Mouse (Mus musculus): Measurements from ENCODE around the gene Rab3gap1. TPM values are rescaled to one million over a fixed set of nuclear protein-coding genes. Genes with fewer than 3 reads are reported as not detected.

Gene Rab3gap1
- total and polyA plus RNA-seq, 2 experiments = 11.9 to 26.0 TPM

GRCm38 (mm10) chr1:127985391-127985790 lies 116.8 kb downstream of the Rab3gap1 start:
- no peaks in the 10 kb centered on the region for H3K79me2 ChIP-seq (ENCODE audit: control insufficient read depth, insufficient read depth, low read length)
- H3K4me1 ChIP-seq (ENCODE audit: control insufficient read depth, insufficient read depth, low read length) = peaks cover 7% of the 10 kb centered on the region; the same call in 1 of the 2 replicates
- TF ChIP-seq POLR2A (IDR thresholded peaks at IDR 0.05; ENCODE audit: extremely low read depth, insufficient read depth, low read length) (no peak), CTCF (IDR thresholded peaks at IDR 0.05; ENCODE audit: low read depth, low read length) (no peak)
- no peaks in the 10 kb centered on the region for H3K27me3 ChIP-seq (ENCODE audit: control insufficient read depth, insufficient read depth, low read length)
- no peak overlapping the region for H3K9ac ChIP-seq (ENCODE audit: low read depth, low read length)
- DNase-seq (ENCODE audit: extremely low read depth, low read depth, low spot score) = no peak
- no peak overlapping the region for H3K27ac ChIP-seq (replicated peaks; ENCODE audit: insufficient read depth, low read depth, low read length)
- H3K4me3 ChIP-seq (ENCODE audit: insufficient read depth, low read depth, low read length) = no peak overlapping the region
- 90% methylated on average over 3 of the region's 3 CpGs for WGBS
- no peaks in the 10 kb centered on the region for H3K36me3 ChIP-seq (ENCODE audit: control insufficient read depth, insufficient read depth, low read length)

DNA sequence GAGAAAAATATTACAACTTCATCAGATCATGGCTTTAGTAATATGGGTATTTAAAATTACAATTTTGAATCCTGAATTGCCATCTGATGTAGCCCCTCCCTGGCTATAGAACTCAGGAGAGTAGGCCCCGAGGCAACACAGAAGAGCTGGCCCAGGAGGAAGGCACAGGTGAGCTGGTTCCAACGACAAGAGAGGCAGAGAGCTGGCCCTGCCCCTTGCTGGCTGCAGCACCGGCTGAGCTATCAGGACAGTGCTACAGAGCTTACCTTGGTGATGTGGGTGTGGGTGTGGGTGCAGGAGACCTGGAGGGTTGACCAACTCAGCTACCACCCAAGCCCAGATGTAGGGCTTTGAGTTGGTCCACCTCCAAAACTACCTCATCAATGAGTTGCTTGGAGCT lies 119.7 kb downstream of the Rab3gap1 start:
- WGBS = 77% methylated on average over 3 of the region's 3 CpGs

DNA sequence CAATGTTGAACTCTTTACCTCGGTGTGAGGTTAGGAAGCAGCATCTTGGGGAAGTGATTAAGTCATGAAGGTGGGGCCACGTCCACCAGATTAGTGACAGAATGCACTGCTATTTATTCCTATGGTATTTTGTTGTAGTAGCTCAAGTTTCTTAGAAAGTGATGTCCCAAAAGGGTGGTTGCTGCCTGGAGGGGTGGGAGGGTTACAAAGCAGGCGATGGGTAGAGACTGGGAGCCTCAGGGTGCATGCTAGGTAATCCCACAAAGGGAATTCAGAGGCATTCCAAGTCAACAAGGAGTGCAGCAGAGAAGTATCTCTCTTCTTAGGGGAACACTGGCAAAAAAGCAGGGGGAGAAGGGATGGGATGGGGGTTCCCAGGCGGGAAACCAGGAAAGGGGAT lies 120.8 kb downstream of the Rab3gap1 start:
- Histone ChIP-seq H3K4me3 (ENCODE audit: insufficient read depth, low read depth, low read length) (no peak overlapping the region), H3K9ac (ENCODE audit: low read depth, low read length) (no peak overlapping the region), H3K36me3 (ENCODE audit: control insufficient read depth, insufficient read depth, low read length) (no peaks in the 10 kb centered on the region), H3K27ac (replicated peaks; ENCODE audit: insufficient read depth, low read depth, low read length) (no peak overlapping the region), H3K27me3 (ENCODE audit: control insufficient read depth, insufficient read depth, low read length) (no peaks in the 10 kb centered on the region), H3K4me1 (ENCODE audit: control insufficient read depth, insufficient read depth, low read length) (peaks cover 7% of the 10 kb centered on the region; the same call in 1 of the 2 replicates), H3K79me2 (ENCODE audit: control insufficient read depth, insufficient read depth, low read length) (no peaks in the 10 kb centered on the region)
- no peak for TF ChIP-seq CTCF (IDR thresholded peaks at IDR 0.05; ENCODE audit: low read depth, low read length)
- TF ChIP-seq POLR2A (IDR thresholded peaks at IDR 0.05; ENCODE audit: extremely low read depth, insufficient read depth, low read length) = no peak
- DNase-seq (ENCODE audit: extremely low read depth, low read depth, low spot score) = no peak
- 78% methylated on average over 4 of the region's 4 CpGs for WGBS

More for the DNA sequence above, 119.7 kb downstream of the Rab3gap1 start:
- Histone ChIP-seq H3K27me3 (ENCODE audit: control insufficient read depth, insufficient read depth, low read length) (no peaks in the 10 kb centered on the region), H3K9ac (ENCODE audit: low read depth, low read length) (no peak overlapping the region), H3K4me3 (ENCODE audit: insufficient read depth, low read depth, low read length) (no peak overlapping the region), H3K27ac (replicated peaks; ENCODE audit: insufficient read depth, low read depth, low read length) (no peak overlapping the region), H3K79me2 (ENCODE audit: control insufficient read depth, insufficient read depth, low read length) (no peaks in the 10 kb centered on the region), H3K36me3 (ENCODE audit: control insufficient read depth, insufficient read depth, low read length) (no peaks in the 10 kb centered on the region), H3K4me1 (ENCODE audit: control insufficient read depth, insufficient read depth, low read length) (peaks cover 7% of the 10 kb centered on the region; the same call in 1 of the 2 replicates)
- no peak for DNase-seq (ENCODE audit: extremely low read depth, low read depth, low spot score)
- no peak for TF ChIP-seq POLR2A (IDR thresholded peaks at IDR 0.05; ENCODE audit: extremely low read depth, insufficient read depth, low read length)
- no peak for TF ChIP-seq CTCF (IDR thresholded peaks at IDR 0.05; ENCODE audit: low read depth, low read length)

DNA sequence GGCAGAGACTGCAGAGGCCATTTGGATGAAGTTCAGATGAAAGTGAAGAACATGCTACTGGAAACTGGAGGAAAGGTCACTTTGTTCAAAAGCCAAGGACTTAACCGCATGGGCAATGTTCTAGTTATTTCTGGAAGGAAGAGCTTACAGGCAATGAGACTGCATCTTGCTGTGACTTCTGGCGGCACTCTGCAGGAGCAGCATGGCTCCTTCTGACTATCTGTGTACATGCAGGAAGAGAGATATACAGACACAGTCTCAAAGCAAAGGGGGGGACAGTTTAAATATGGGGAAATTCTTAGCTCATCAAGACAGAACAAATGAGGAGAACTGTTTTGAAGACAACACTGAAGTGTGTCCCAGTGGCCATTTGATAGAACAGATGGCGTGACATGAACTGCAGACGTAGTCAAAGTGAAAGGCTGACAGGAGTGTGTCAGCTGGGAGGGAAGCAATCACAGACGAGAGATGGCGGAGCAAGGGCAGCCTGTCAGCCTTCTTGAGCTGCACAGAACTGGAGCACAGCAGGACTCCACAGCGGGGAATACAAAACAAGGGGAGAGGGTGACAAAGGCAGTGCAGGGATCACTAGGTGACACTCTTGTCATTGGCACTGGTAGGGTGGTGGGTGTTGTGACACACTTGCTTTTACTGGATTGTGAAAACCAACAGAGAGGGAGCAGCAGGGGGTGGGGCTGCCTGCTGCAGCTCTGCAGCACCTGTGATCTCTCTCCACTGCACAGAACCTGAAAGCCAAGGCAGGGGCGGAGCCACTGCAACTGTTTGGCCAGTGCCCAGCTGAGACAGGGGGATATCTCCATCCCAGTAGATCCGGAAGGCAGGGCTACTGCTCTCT lies 121.5 kb downstream of the Rab3gap1 start:
- no peaks in the 10 kb centered on the region for H3K79me2 ChIP-seq (ENCODE audit: control insufficient read depth, insufficient read depth, low read length)
- H3K9ac ChIP-seq (ENCODE audit: low read depth, low read length) = no peak overlapping the region
- TF ChIP-seq CTCF (IDR thresholded peaks at IDR 0.05; ENCODE audit: low read depth, low read length) (no peak), POLR2A (IDR thresholded peaks at IDR 0.05; ENCODE audit: extremely low read depth, insufficient read depth, low read length) (no peak)
- 38% methylated on average over 9 of the region's 9 CpGs for WGBS
- H3K4me3 ChIP-seq (ENCODE audit: insufficient read depth, low read depth, low read length) = no peak overlapping the region
- DNase-seq (ENCODE audit: extremely low read depth, low read depth, low spot score) = peak; percentile 91
- peak overlapping the region; percentile 30 for H3K27ac ChIP-seq (replicated peaks; ENCODE audit: insufficient read depth, low read depth, low read length)
- no peaks in the 10 kb centered on the region for H3K27me3 ChIP-seq (ENCODE audit: control insufficient read depth, insufficient read depth, low read length)
- H3K36me3 ChIP-seq (ENCODE audit: control insufficient read depth, insufficient read depth, low read length) = no peaks in the 10 kb centered on the region
- peaks cover 7% of the 10 kb centered on the region; the same call in 1 of the 2 replicates for H3K4me1 ChIP-seq (ENCODE audit: control insufficient read depth, insufficient read depth, low read length)

Other genes with a start within 250 kb of the Rab3gap1 start
- gene Tmem163, start 189.2 kb upstream of the Rab3gap1 start, total RNA-seq (2014; rRNA removed) = 0.09 and 0.20 TPM in 2 replicates
- 0.17 and 0.35 TPM in 2 replicates for gene Tmem163, start 189.2 kb upstream of the Rab3gap1 start, polyA plus RNA-seq (2012; rRNA removed)
- 19.6 and 48.2 TPM in 2 replicates for gene Acmsd, start 139.4 kb upstream of the Rab3gap1 start, total RNA-seq (2014; rRNA removed)
- 5.6 and 6.9 TPM in 2 replicates for gene Acmsd, start 139.4 kb upstream of the Rab3gap1 start, polyA plus RNA-seq (2012; rRNA removed)
- gene Ccnt2, start 94.6 kb upstream of the Rab3gap1 start, total RNA-seq (2014; rRNA removed) = 28.8 and 29.9 TPM in 2 replicates
- gene Ccnt2, start 94.6 kb upstream of the Rab3gap1 start, polyA plus RNA-seq (2012; rRNA removed) = 5.3 and 9.4 TPM in 2 replicates
- 0.07 TPM in 1 of 2 replicates, not detected in the other for gene Map3k19, start 13.7 kb upstream of the Rab3gap1 start, total RNA-seq (2014; rRNA removed)
- 0.07 TPM in 1 of 2 replicates, not detected in the other for gene Map3k19, start 13.7 kb upstream of the Rab3gap1 start, polyA plus RNA-seq (2012; rRNA removed)
- gene Zranb3, start 234.3 kb downstream of the Rab3gap1 start, total RNA-seq (2014; rRNA removed) = 3.3 and 4.8 TPM in 2 replicates
- gene Zranb3, start 234.3 kb downstream of the Rab3gap1 start, polyA plus RNA-seq (2012; rRNA removed) = 0.68 and 0.70 TPM in 2 replicates
- gene R3hdm1, start 234.5 kb downstream of the Rab3gap1 start, total RNA-seq (2014; rRNA removed) = 16.8 and 18.1 TPM in 2 replicates
- 10.2 and 13.1 TPM in 2 replicates for gene R3hdm1, start 234.5 kb downstream of the Rab3gap1 start, polyA plus RNA-seq (2012; rRNA removed)

Data from liver, adult 2 months (tissue).